Mouse (Mus musculus) stomach, embryonic 16.5 days (tissue): ENCODE data around the gene Eml4. TPM values are rescaled to one million over a fixed set of nuclear protein-coding genes. Genes with fewer than 3 reads are reported as not detected.

Experiments
- ATAC-seq: fragments of 200-750 bp; cut with Nextera tagmentation; 2 replicates; pipeline ENCODE4 v1.8.0; 2017; ENCODE audit warnings: moderate number of reproducible peaks, moderate TSS enrichment; ENCODE audit not compliant: insufficient read depth, low FRiP score
- H3K27ac ChIP-seq: fragments of 300-500 bp; sonication (generic); 2 replicates; pipeline ENCODE4 v1.5.1; 2014; ENCODE audit warnings: low read length
- H3K27me3 ChIP-seq: fragments of 300-500 bp; sonication (generic); 2 replicates; pipeline ENCODE4 v1.6.1; 2014; ENCODE audit warnings: low read length, control low read depth, mixed read lengths; ENCODE audit not compliant: control insufficient read depth, insufficient read depth
- H3K36me3 ChIP-seq: fragments of 300-500 bp; sonication (generic); 2 replicates; pipeline ENCODE4 v1.6.1; 2014; ENCODE audit warnings: low read length; ENCODE audit not compliant: control insufficient read depth, insufficient read depth
- H3K4me1 ChIP-seq: fragments of 300-500 bp; sonication (generic); 2 replicates; pipeline ENCODE4 v1.6.1; 2014; ENCODE audit warnings: low read length, control low read depth, mixed read lengths; ENCODE audit not compliant: control insufficient read depth, insufficient read depth
- H3K4me2 ChIP-seq: fragments of 300-500 bp; sonication (generic); 2 replicates; pipeline ENCODE4 v1.6.1; 2014; ENCODE audit warnings: low read depth, low read length, mixed read lengths
- H3K4me3 ChIP-seq: fragments of 300-500 bp; sonication (generic); replicated peaks from 2 replicates; pipeline ENCODE4 v1.5.1; 2014; ENCODE audit warnings: mild to moderate bottlenecking, low read length
- H3K9ac ChIP-seq: fragments of 300-500 bp; sonication (generic); 2 replicates; pipeline ENCODE4 v1.6.1; 2014; ENCODE audit warnings: low read length
- H3K9me3 ChIP-seq: fragments of 300-500 bp; sonication (generic); replicated peaks from 2 replicates; pipeline ENCODE4 v1.6.1; 2016; ENCODE audit warnings: low read length, control low read depth; ENCODE audit not compliant: control insufficient read depth
- WGBS: fragments of 180-500 bp; shearing (Covaris S2); extraction: QIAGEN DNeasy Blood & Tissue Kit; methylation state at CpG from one replicate; pipeline ENCODE4 v1.1.7; 2014; 5-methylcytosine and 5-hydroxymethylcytosine counted together
- polyA plus RNA-seq: library from polyadenylated mRNA; unstranded; fragments of >200 nt; fragmentation: Nextera tagmentation; extraction: Ambion mirVana; gene quantifications from 2 replicates; pipeline ENCODE4 v1.2.1, GENCODE M21; 2015

Eml4 gene
- polyA plus RNA-seq, 1 experiment from 2014 or later: 24.2 TPM

GRCm38 (mm10) chr17:83452451-83452850 lies 101.7 kb downstream of the Eml4 start:
- no peak for ATAC-seq

GRCm38 (mm10) chr17:83453587-83453986 lies 102.9 kb downstream of the Eml4 start:
- Histone ChIP-seq H3K9ac (no peak overlapping the region), H3K27ac (no peak overlapping the region), H3K4me2 (no peak overlapping the region), H3K4me3 (no peak overlapping the region), H3K4me1 (no peaks in the 10 kb centered on the region), H3K36me3 (peaks cover 17% of the 10 kb centered on the region), H3K9me3 (no peaks in the 10 kb centered on the region), H3K27me3 (no peaks in the 10 kb centered on the region)
- 70% methylated on average over 5 of the region's 5 CpGs for WGBS
- ATAC-seq: no peak

More at GRCm38 (mm10) chr17:83452451-83452850, 101.7 kb downstream of the Eml4 start:
- no peak overlapping the region for H3K4me3 ChIP-seq
- WGBS: 92% methylated on average over 8 of the region's 8 CpGs
- no peak overlapping the region for H3K9ac ChIP-seq
- no peak overlapping the region for H3K4me2 ChIP-seq
- H3K4me1 ChIP-seq: no peaks in the 10 kb centered on the region
- no peaks in the 10 kb centered on the region for H3K27me3 ChIP-seq
- H3K9me3 ChIP-seq: no peaks in the 10 kb centered on the region
- H3K27ac ChIP-seq: no peak overlapping the region
- peaks cover 19% of the 10 kb centered on the region for H3K36me3 ChIP-seq

DNA sequence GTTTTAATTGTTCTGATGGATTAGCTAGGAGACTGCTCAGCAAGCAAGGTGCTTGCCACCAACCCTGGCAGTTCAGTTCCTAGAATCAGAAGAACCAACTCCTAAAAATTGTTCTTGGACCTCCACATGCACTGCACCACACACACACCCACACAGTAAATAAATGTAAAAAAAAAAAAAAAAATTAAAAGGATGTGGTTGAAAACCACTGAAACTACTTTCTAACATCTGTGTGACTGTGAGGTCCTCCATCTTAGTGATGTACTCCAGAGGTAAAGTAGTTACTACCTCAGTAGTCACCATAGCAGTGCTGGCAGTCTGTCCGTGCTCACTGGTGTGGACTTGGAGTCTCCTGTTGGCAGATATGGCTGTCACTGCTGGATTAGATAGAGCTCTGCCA lies 106.5 kb downstream of the Eml4 start:
- H3K4me3 ChIP-seq: no peak overlapping the region
- no peak for ATAC-seq
- no peak overlapping the region for H3K4me2 ChIP-seq
- no peak overlapping the region for H3K27ac ChIP-seq
- no peak overlapping the region for H3K9ac ChIP-seq
- peaks cover 21% of the 10 kb centered on the region for H3K36me3 ChIP-seq
- WGBS: 91% methylated on average over 1 of the region's 1 CpGs
- no peaks in the 10 kb centered on the region for H3K4me1 ChIP-seq
- no peaks in the 10 kb centered on the region for H3K27me3 ChIP-seq
- H3K9me3 ChIP-seq: no peaks in the 10 kb centered on the region

DNA sequence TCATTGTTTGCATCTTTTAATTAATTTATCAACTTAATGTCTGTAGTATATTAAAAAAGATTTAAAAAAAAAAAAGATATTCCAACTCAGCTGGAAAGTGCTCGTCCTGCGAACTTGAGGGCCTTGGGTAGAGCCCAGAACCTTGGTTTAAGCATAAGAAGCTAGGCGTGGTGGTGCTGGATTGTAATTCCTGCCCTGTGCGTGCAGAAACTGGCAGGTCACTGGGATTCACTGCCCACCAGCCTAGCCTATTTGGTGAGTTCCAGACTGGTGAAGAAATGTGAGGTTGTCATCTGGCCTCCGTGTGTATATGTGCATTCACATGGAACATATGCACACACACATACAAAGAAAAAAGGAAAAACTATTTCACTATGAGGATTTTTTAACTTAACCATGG lies 115.2 kb downstream of the Eml4 start:
- Histone ChIP-seq H3K9ac (no peak overlapping the region), H3K27me3 (no peaks in the 10 kb centered on the region), H3K4me3 (no peak overlapping the region), H3K9me3 (no peaks in the 10 kb centered on the region), H3K4me1 (no peaks in the 10 kb centered on the region), H3K27ac (no peak overlapping the region), H3K36me3 (peaks cover 16% of the 10 kb centered on the region; the same call in 1 of the 2 replicates), H3K4me2 (no peak overlapping the region)
- 91% methylated on average over 5 of the region's 5 CpGs for WGBS
- ATAC-seq: no peak

DNA sequence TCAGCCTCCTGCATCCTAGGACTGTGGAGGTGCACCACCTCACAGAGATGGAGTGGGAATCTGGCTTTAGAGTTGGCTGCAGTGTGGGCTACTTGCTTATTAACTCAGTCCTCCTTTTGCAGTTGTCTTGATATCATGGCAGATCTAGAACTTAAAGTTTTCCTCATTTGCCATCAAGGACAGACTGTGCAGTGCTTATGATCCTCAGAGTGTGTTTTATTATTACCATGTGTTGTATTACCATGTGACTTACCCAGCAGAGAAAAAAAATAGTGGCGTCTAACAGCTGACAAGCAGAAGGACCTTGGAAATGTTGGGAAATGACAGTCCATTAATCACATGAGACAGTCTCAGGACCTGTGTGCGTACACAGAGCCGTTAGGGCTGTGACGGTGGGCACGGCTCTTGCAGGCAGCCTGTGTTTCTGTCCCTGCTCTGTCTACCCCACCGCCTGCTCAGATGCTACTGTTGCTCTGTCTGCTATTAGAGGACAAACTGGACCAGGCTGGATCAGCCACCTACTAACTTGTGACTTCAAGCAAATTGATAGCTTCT lies 116.0 kb downstream of the Eml4 start:
- Histone ChIP-seq H3K4me3 (no peak overlapping the region), H3K9me3 (no peaks in the 10 kb centered on the region), H3K4me1 (no peaks in the 10 kb centered on the region), H3K4me2 (no peak overlapping the region), H3K27ac (no peak overlapping the region), H3K27me3 (no peaks in the 10 kb centered on the region), H3K9ac (no peak overlapping the region), H3K36me3 (peaks cover 11% of the 10 kb centered on the region; the same call in 1 of the 2 replicates)
- WGBS: 48% methylated on average over 6 of the region's 6 CpGs
- no peak for ATAC-seq

GRCm38 (mm10) chr17:83469586-83469985 lies 118.9 kb downstream of the Eml4 start:
- no peak for ATAC-seq
- Histone ChIP-seq H3K27me3 (no peaks in the 10 kb centered on the region), H3K4me2 (no peak overlapping the region), H3K27ac (no peak overlapping the region), H3K4me1 (no peaks in the 10 kb centered on the region), H3K9me3 (no peaks in the 10 kb centered on the region), H3K36me3 (peaks cover 26% of the 10 kb centered on the region), H3K9ac (no peak overlapping the region), H3K4me3 (no peak overlapping the region)
- WGBS: 94% methylated on average over 2 of the region's 2 CpGs

DNA sequence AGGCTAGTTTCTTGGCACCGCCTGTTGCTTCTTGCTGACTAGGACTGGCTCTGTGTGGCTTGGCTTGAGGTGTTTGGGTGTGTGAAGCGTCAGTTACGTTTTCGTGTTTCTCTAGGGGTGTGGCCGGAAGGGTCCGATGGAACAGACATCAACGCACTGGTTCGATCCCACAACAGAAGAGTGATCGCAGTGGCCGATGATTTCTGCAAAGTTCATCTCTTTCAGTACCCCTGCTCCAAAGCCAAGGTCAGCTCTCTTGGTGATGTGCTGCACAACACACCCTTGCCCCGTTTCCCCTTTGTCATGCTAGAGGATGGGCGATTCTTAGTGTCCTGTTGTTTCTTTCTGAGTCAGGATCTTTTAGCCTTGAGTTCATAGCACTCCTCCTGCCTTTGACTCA lies 126.4 kb downstream of the Eml4 start:
- 94% methylated on average over 12 of the region's 12 CpGs for WGBS
- no peak overlapping the region for H3K9ac ChIP-seq
- no peak for ATAC-seq
- no peaks in the 10 kb centered on the region for H3K4me1 ChIP-seq
- H3K27me3 ChIP-seq: no peaks in the 10 kb centered on the region
- no peak overlapping the region for H3K27ac ChIP-seq
- no peak overlapping the region for H3K4me3 ChIP-seq
- peaks cover 35% of the 10 kb centered on the region for H3K36me3 ChIP-seq
- H3K9me3 ChIP-seq: no peaks in the 10 kb centered on the region
- no peak overlapping the region for H3K4me2 ChIP-seq

GRCm38 (mm10) chr17:83481551-83481950 lies 130.8 kb downstream of the Eml4 start:
- H3K4me1 ChIP-seq: no peaks in the 10 kb centered on the region
- peaks cover 16% of the 10 kb centered on the region; the same call in 1 of the 2 replicates for H3K36me3 ChIP-seq
- H3K27me3 ChIP-seq: no peaks in the 10 kb centered on the region
- H3K4me2 ChIP-seq: no peak overlapping the region
- peak; percentile 45; the same call in 1 of the 2 replicates for ATAC-seq
- no peaks in the 10 kb centered on the region for H3K9me3 ChIP-seq
- 78% methylated on average over 7 of the region's 7 CpGs for WGBS
- H3K27ac ChIP-seq: no peak overlapping the region
- no peak overlapping the region for H3K4me3 ChIP-seq
- H3K9ac ChIP-seq: no peak overlapping the region

DNA sequence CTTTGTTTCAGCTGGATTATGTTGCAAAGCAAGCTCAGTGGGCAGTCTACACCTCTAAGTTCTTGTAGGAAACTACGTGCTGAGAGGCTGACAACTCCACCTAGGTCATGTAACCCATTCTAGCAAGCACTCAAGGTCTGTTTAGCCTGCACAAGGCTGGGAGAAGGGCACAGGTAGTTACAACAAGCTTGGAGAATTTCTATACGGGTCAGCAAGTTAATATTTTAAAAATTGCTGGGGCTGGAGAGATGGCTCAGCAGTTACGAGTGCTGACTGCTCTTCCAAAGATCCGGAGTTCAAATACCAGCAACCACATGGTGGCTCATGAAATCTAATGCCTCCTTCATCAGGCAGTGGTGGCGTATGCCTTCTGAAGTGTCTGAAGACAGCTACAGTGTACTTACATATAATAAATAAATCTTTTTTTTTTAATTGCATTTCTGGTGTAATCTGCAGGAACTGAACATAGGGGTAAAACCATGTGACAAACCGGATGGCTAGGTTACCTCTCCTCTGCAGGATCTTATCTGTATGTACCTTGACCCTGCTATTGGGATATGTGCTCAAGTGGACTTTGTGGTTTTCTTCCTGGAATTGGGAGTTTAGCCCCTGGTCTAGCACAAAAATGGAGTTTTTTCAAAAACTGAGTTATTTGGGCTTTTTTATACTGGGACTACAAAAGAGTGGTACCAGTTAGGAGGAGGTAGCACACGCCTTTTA lies 132.2 kb downstream of the Eml4 start:
- Histone ChIP-seq H3K9ac (no peak overlapping the region), H3K4me2 (no peak overlapping the region), H3K4me3 (no peak overlapping the region), H3K36me3 (peaks cover 7% of the 10 kb centered on the region; the same call in 1 of the 2 replicates), H3K9me3 (no peaks in the 10 kb centered on the region), H3K27ac (no peak overlapping the region), H3K4me1 (no peaks in the 10 kb centered on the region), H3K27me3 (no peaks in the 10 kb centered on the region)
- WGBS: 88% methylated on average over 7 of the region's 7 CpGs
- ATAC-seq: no peak
